Mouse (Mus musculus) heart, postnatal 0 days (tissue): ENCODE results near the gene Fgl2.
A peak's percentile ranks its signal among the peaks of the same experiment; 100 is the strongest.

Experiments
- CTCF ChIP-seq: IDR thresholded peaks from 2 replicates; pipeline ENCODE4 v1.5.1; 2016; ENCODE audit warnings: antibody characterized with exemption, control low read depth, low read depth
- EP300 ChIP-seq: IDR thresholded peaks from 2 replicates; pipeline ENCODE4 v1.6.1; 2016; ENCODE audit warnings: antibody characterized with exemption, low read depth

DNA sequence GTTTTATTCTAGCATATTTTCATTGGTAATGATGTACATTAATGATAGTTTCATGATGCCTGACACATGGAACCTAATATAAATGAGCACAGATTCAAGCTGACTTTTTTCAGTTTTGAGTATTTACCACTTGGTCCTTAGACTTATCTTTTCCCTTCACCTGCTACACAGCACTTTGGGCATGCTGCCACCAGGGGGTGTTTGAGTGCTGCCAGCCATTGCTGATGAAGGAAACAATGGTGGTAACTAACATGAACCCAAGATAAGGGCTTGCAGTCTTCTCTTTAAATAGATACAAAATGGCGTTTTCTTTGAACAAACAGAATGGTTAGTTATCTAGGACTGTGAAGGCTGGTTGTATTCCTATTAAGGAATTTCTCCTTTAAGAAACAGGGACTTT, 45.9 kb upstream of the Fgl2 start:
- TF ChIP-seq CTCF (peak; percentile 83), EP300 (0 out of 2 replicates have a peak, but pooled peaks have one; percentile 47)
